Mouse (Mus musculus) ES-Bruce4 (cell line): Measurements from ENCODE around the gene Dyx1c1. TPM values are rescaled to one million over a fixed set of nuclear protein-coding genes. Genes with fewer than 3 reads are reported as not detected.

Source experiments
- H3K27ac ChIP-seq: 2 replicates; pipeline ENCODE4 v1.5.1; 2012; ENCODE audit warnings: low read length, inconsistent platforms; ENCODE audit not compliant: insufficient read depth
- H3K27me3 ChIP-seq: 2 replicates; pipeline ENCODE4 v1.6.1; 2012; ENCODE audit warnings: mild to moderate bottlenecking, low read length, inconsistent platforms; ENCODE audit not compliant: control insufficient read depth, poor library complexity, insufficient read depth, severe bottlenecking
- H3K36me3 ChIP-seq: 2 replicates; pipeline ENCODE4 v1.6.1; 2012; ENCODE audit warnings: inconsistent platforms, mild to moderate bottlenecking, low read length, moderate library complexity; ENCODE audit not compliant: control insufficient read depth, poor library complexity, insufficient read depth, severe bottlenecking
- H3K4me1 ChIP-seq: one replicate; pipeline ENCODE4 v1.8.1; 2011; ENCODE audit warnings: low read length; ENCODE audit not compliant: control insufficient read depth, insufficient read depth
- H3K4me3 ChIP-seq: 2 replicates; pipeline ENCODE4 v1.5.1; 2011; ENCODE audit warnings: low read depth, mild to moderate bottlenecking, low read length
- H3K9ac ChIP-seq: 2 replicates; pipeline ENCODE4 v1.6.1; 2012; ENCODE audit warnings: low read depth, mild to moderate bottlenecking, inconsistent platforms; ENCODE audit not compliant: poor library complexity, severe bottlenecking
- H3K9me3 ChIP-seq: replicated peaks from 2 replicates; pipeline ENCODE4 v1.6.1; 2012; ENCODE audit warnings: mild to moderate bottlenecking, low read length, inconsistent platforms; ENCODE audit not compliant: control insufficient read depth, poor library complexity, insufficient read depth, severe bottlenecking
- CTCF ChIP-seq: IDR thresholded peaks from one replicate; pipeline ENCODE4 v1.8.1; 2011; ENCODE audit warnings: low read depth, low read length
- EP300 ChIP-seq: IDR thresholded peaks from 2 replicates; pipeline ENCODE4 v1.6.1; 2011; ENCODE audit warnings: low read depth, low read length; ENCODE audit not compliant: insufficient read depth
- POLR2A ChIP-seq: IDR thresholded peaks from one replicate; pipeline ENCODE4 v1.8.1; 2011; ENCODE audit warnings: low read length; ENCODE audit not compliant: insufficient read depth
- polyA plus RNA-seq: library from polyadenylated mRNA; stranded (reverse); fragments of >200 nt; gene quantifications from 2 replicates; pipeline ENCODE4 v1.2.4, GENCODE M21; 2011; ENCODE audit warnings: low read depth; ENCODE audit not compliant: missing spikeins, insufficient read depth, insufficient read length

Gene Dyx1c1
- polyA plus RNA-seq, 1 experiment, result 2.3 TPM

DNA sequence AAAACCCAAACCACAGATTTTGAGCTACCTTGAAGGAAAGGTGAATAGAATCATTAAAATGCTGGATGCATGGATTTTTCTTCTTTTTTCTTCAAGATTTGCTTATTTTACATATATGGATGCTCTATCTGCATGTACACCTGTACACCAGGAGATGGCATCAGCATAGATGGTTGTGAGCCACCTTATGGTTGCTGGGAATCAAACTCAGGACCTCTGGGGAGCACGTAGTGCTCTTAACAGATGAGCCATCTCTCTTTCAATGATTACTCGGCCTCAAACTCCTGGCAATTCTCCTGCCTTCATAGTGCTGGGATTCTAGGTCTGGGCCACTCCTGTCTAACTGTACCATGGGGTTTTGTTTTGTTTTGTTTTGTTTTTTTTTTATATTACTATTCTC is 24.5 kb downstream of the Dyx1c1 start:
- Histone ChIP-seq H3K27ac (no peak overlapping the region), H3K27me3 (no peaks in the 10 kb centered on the region), H3K4me1 (no peaks in the 10 kb centered on the region), H3K9me3 (no peaks in the 10 kb centered on the region), H3K9ac (no peak overlapping the region), H3K36me3 (no peaks in the 10 kb centered on the region), H3K4me3 (no peak overlapping the region)
- TF ChIP-seq EP300 (no peak), POLR2A (no peak), CTCF (no peak)

GRCm38 (mm10) chr9:72985250-72986220 is 26.9 kb downstream of the Dyx1c1 start, which contains the start of the genes Ccpg1os and Ccpg1:
TSS of gene Ccpg1os (minus strand) at chr9:72985382.
TSS of gene Ccpg1 (plus strand) at chr9:72985429.
- Histone ChIP-seq H3K27ac (no peak within 1 kb of the TSS), H3K4me3 (peak within 1 kb of the TSS; percentile 98), H3K9me3 (no peaks in the 10 kb centered on the region), H3K9ac (peak within 1 kb of the TSS; percentile 56), H3K4me1 (no peaks in the 10 kb centered on the region), H3K27me3 (no peaks in the 10 kb centered on the region), H3K36me3 (no peaks in the 10 kb centered on the region)
- no peak for TF ChIP-seq CTCF
- peak; percentile 12 for TF ChIP-seq POLR2A

GRCm38 (mm10) chr9:72987703-72988102 is 29.1 kb downstream of the Dyx1c1 start:
- Histone ChIP-seq H3K27me3 (no peaks in the 10 kb centered on the region), H3K4me3 (no peak overlapping the region), H3K4me1 (no peaks in the 10 kb centered on the region), H3K9ac (no peak overlapping the region), H3K9me3 (no peaks in the 10 kb centered on the region), H3K27ac (no peak overlapping the region), H3K36me3 (no peaks in the 10 kb centered on the region)
- no peak for TF ChIP-seq EP300
- no peak for TF ChIP-seq CTCF

DNA sequence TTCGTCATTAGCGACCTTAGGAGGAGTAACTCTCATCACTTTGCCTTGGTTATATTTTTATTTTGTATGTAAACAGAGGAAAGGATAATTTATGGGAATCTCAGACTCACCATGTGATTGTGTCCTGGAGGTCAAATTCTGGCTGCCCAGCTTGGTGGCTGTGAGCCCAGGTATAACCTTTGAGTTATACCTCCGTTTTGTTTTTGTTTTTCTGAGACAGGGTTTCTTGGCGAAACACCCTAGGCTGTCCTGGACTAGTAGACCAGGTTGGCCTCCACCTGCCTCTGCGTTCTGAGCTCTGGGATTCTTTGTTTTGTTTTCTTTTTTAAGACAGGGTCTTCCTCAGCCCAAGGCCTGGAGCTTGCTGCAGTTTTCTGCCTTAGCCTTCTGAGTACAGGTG is 30.1 kb downstream of the Dyx1c1 start:
- no peaks in the 10 kb centered on the region for H3K36me3 ChIP-seq
- no peaks in the 10 kb centered on the region for H3K9me3 ChIP-seq
- TF ChIP-seq CTCF (no peak), EP300 (no peak), POLR2A (no peak)
- no peak overlapping the region for H3K27ac ChIP-seq
- H3K9ac ChIP-seq, result no peak overlapping the region
- H3K4me3 ChIP-seq, result no peak overlapping the region
- H3K27me3 ChIP-seq, result no peaks in the 10 kb centered on the region
- H3K4me1 ChIP-seq, result peaks cover under 1% of the 10 kb centered on the region

DNA sequence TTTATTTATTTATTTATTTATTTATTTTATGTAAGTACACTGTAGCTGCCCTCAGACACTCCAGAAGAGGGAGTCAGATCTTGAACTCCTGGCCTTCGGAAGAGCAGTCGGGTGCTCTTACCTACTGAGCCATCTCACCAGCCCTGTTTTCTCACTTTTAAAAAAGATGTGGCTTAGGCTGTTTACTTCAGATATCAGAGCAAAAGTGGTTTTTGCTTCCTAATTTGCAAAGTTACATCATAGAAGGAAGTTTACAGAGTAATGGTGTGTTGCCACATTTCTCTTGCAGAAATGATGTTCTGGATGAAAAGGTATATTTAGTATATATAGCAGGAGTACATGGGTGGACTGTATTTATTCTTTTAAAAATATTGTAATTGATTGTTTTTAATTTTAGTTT is 32.8 kb downstream of the Dyx1c1 start:
- Histone ChIP-seq H3K9me3 (no peaks in the 10 kb centered on the region), H3K9ac (no peak overlapping the region), H3K36me3 (no peaks in the 10 kb centered on the region), H3K4me3 (no peak overlapping the region), H3K27ac (no peak overlapping the region), H3K27me3 (no peaks in the 10 kb centered on the region), H3K4me1 (peaks cover 10% of the 10 kb centered on the region)
- TF ChIP-seq EP300, result no peak
- no peak for TF ChIP-seq CTCF
- no peak for TF ChIP-seq POLR2A

- TF ChIP-seq CTCF (no peak), EP300 (no peak), POLR2A (no peak)
- Histone ChIP-seq H3K9ac (no peak overlapping the region), H3K36me3 (no peaks in the 10 kb centered on the region), H3K4me1 (peaks cover 12% of the 10 kb centered on the region), H3K4me3 (no peak overlapping the region), H3K27ac (peak overlapping the region; percentile 17; the same call in 1 of the 2 replicates), H3K27me3 (no peaks in the 10 kb centered on the region), H3K9me3 (no peaks in the 10 kb centered on the region)
These were observed 34.0 kb downstream of the Dyx1c1 start for GRCm38 (mm10) chr9:72992576-72992975.
